Mouse (Mus musculus): ENCODE measurements around the gene Fam71d. TPM values are rescaled to one million over a fixed set of nuclear protein-coding genes. Genes with fewer than 3 reads are reported as not detected.

Gene Fam71d
- polyA plus RNA-seq, 1 experiment from 2014 or later: not detected

GRCm38 (mm10) chr12:78727723-78728122 lies 36.4 kb downstream of the Fam71d start:
- Histone ChIP-seq H3K4me3 (no peak overlapping the region), H3K27ac (no peak overlapping the region), H3K4me1 (no peaks in the 10 kb centered on the region), H3K27me3 (replicated peaks) (no peaks in the 10 kb centered on the region), H3K4me2 (no peak overlapping the region), H3K9me3 (replicated peaks) (no peaks in the 10 kb centered on the region), H3K36me3 (no peaks in the 10 kb centered on the region), H3K9ac (no peak overlapping the region)
- ATAC-seq: no peak
- WGBS (ENCODE audit: insufficient replicate concordance): 52% methylated on average over 4 of the region's 4 CpGs

GRCm38 (mm10) chr12:78739633-78740032 lies 48.3 kb downstream of the Fam71d start:
- H3K9me3 ChIP-seq (replicated peaks): no peaks in the 10 kb centered on the region
- no peaks in the 10 kb centered on the region for H3K27me3 ChIP-seq (replicated peaks)
- no peak overlapping the region for H3K4me2 ChIP-seq
- no peak overlapping the region for H3K4me3 ChIP-seq
- no peaks in the 10 kb centered on the region for H3K36me3 ChIP-seq
- H3K9ac ChIP-seq: no peak overlapping the region
- no peak for ATAC-seq
- WGBS (ENCODE audit: insufficient replicate concordance): 48% methylated on average over 2 of the region's 2 CpGs
- H3K4me1 ChIP-seq: no peaks in the 10 kb centered on the region
- no peak overlapping the region for H3K27ac ChIP-seq

GRCm38 (mm10) chr12:78740289-78740688 lies 49.0 kb downstream of the Fam71d start:
- 75% methylated on average over 2 of the region's 2 CpGs for WGBS (ENCODE audit: insufficient replicate concordance)
- H3K36me3 ChIP-seq: no peaks in the 10 kb centered on the region
- H3K9ac ChIP-seq: no peak overlapping the region
- no peak overlapping the region for H3K4me3 ChIP-seq
- H3K9me3 ChIP-seq (replicated peaks): no peaks in the 10 kb centered on the region
- no peak overlapping the region for H3K27ac ChIP-seq
- no peaks in the 10 kb centered on the region for H3K4me1 ChIP-seq
- no peak overlapping the region for H3K4me2 ChIP-seq
- no peaks in the 10 kb centered on the region; the same call in 1 of the 2 replicates for H3K27me3 ChIP-seq (replicated peaks)
- no peak for ATAC-seq

- ATAC-seq: no peak
- no peaks in the 10 kb centered on the region for H3K9me3 ChIP-seq (replicated peaks)
- no peaks in the 10 kb centered on the region; the same call in 1 of the 2 replicates for H3K27me3 ChIP-seq (replicated peaks)
- H3K4me3 ChIP-seq: no peak overlapping the region
- no peak overlapping the region for H3K9ac ChIP-seq
- peaks cover 17% of the 10 kb centered on the region for H3K4me1 ChIP-seq
- WGBS (ENCODE audit: insufficient replicate concordance): 65% methylated on average over 6 of the region's 6 CpGs
- H3K36me3 ChIP-seq: no peaks in the 10 kb centered on the region
- H3K4me2 ChIP-seq: no peak overlapping the region
- no peak overlapping the region for H3K27ac ChIP-seq
These were observed 54.9 kb downstream of the Fam71d start for GRCm38 (mm10) chr12:78746226-78746625.

- Histone ChIP-seq H3K4me1 (peaks cover 17% of the 10 kb centered on the region), H3K36me3 (no peaks in the 10 kb centered on the region), H3K9me3 (replicated peaks) (no peaks in the 10 kb centered on the region), H3K4me2 (peak overlapping the region; percentile 96), H3K4me3 (peak overlapping the region; percentile 90; the same call in 1 of the 2 replicates), H3K9ac (no peak overlapping the region), H3K27me3 (replicated peaks) (no peaks in the 10 kb centered on the region; the same call in 1 of the 2 replicates), H3K27ac (no peak overlapping the region)
- ATAC-seq: no peak
- 42% methylated on average over 1 of the region's 1 CpGs for WGBS (ENCODE audit: insufficient replicate concordance)
These were observed 56.1 kb downstream of the Fam71d start for GRCm38 (mm10) chr12:78747406-78747805.

GRCm38 (mm10) chr12:78748113-78748512 lies 56.8 kb downstream of the Fam71d start:
- no peaks in the 10 kb centered on the region for H3K9me3 ChIP-seq (replicated peaks)
- H3K27ac ChIP-seq: peak overlapping the region; percentile 33

GRCm38 (mm10) chr12:78748557-78749377 lies 57.4 kb downstream of the Fam71d start, which contains the start of gene Mpp5:
TSS of gene Mpp5 (plus strand) at chr12:78748907.
- H3K4me1 ChIP-seq: peaks cover 17% of the 10 kb centered on the region
- H3K27ac ChIP-seq: peak within 1 kb of the TSS; percentile 85
- peak; percentile 100 for ATAC-seq
- peak within 1 kb of the TSS; percentile 90 for H3K4me3 ChIP-seq
- WGBS (ENCODE audit: insufficient replicate concordance): under 1% methylated on average over 94 of the region's 98 CpGs
- peak within 1 kb of the TSS; percentile 96 for H3K4me2 ChIP-seq
- H3K36me3 ChIP-seq: no peaks in the 10 kb centered on the region
- peak within 1 kb of the TSS; percentile 88 for H3K9ac ChIP-seq
- no peaks in the 10 kb centered on the region for H3K9me3 ChIP-seq (replicated peaks)
- H3K27me3 ChIP-seq (replicated peaks): no peaks in the 10 kb centered on the region; the same call in 1 of the 2 replicates

More at GRCm38 (mm10) chr12:78748113-78748512, 56.8 kb downstream of the Fam71d start:
- Histone ChIP-seq H3K27me3 (replicated peaks) (no peaks in the 10 kb centered on the region; the same call in 1 of the 2 replicates), H3K4me3 (peak overlapping the region; percentile 90), H3K4me1 (peaks cover 17% of the 10 kb centered on the region), H3K36me3 (no peaks in the 10 kb centered on the region), H3K4me2 (peak overlapping the region; percentile 96), H3K9ac (peak overlapping the region; percentile 88)
- ATAC-seq: peak; percentile 46
- 1% methylated on average over 10 of the region's 10 CpGs for WGBS (ENCODE audit: insufficient replicate concordance)

- no peaks in the 10 kb centered on the region; the same call in 1 of the 2 replicates for H3K27me3 ChIP-seq (replicated peaks)
- peaks cover 17% of the 10 kb centered on the region for H3K4me1 ChIP-seq
- H3K4me3 ChIP-seq: peak overlapping the region; percentile 90
- peak overlapping the region; percentile 88 for H3K9ac ChIP-seq
- no peaks in the 10 kb centered on the region for H3K36me3 ChIP-seq
- WGBS (ENCODE audit: insufficient replicate concordance): 2% methylated on average over 25 of the region's 25 CpGs
- H3K27ac ChIP-seq: peak overlapping the region; percentile 85
- H3K9me3 ChIP-seq (replicated peaks): no peaks in the 10 kb centered on the region
- ATAC-seq: peak; percentile 11
- peak overlapping the region; percentile 96 for H3K4me2 ChIP-seq
These were observed 58.1 kb downstream of the Fam71d start for GRCm38 (mm10) chr12:78749378-78749801.

GRCm38 (mm10) chr12:78761979-78762378 lies 70.6 kb downstream of the Fam71d start:
- Histone ChIP-seq H3K27me3 (replicated peaks) (no peaks in the 10 kb centered on the region), H3K4me2 (no peak overlapping the region), H3K36me3 (no peaks in the 10 kb centered on the region), H3K9ac (no peak overlapping the region), H3K4me3 (no peak overlapping the region), H3K4me1 (peaks cover 3% of the 10 kb centered on the region; the same call in 1 of the 2 replicates), H3K27ac (no peak overlapping the region), H3K9me3 (replicated peaks) (no peaks in the 10 kb centered on the region)
- no peak for ATAC-seq

- H3K36me3 ChIP-seq: no peaks in the 10 kb centered on the region
- peaks cover 10% of the 10 kb centered on the region for H3K4me1 ChIP-seq
- no peak overlapping the region for H3K4me3 ChIP-seq
- H3K27me3 ChIP-seq (replicated peaks): no peaks in the 10 kb centered on the region
- H3K9me3 ChIP-seq (replicated peaks): no peaks in the 10 kb centered on the region
- no peak overlapping the region for H3K4me2 ChIP-seq
- ATAC-seq: no peak
- WGBS (ENCODE audit: insufficient replicate concordance): 66% methylated on average over 6 of the region's 6 CpGs
- no peak overlapping the region for H3K9ac ChIP-seq
- H3K27ac ChIP-seq: no peak overlapping the region
These were observed 77.8 kb downstream of the Fam71d start for GRCm38 (mm10) chr12:78769031-78769713.

GRCm38 (mm10) chr12:78773211-78773610 lies 81.9 kb downstream of the Fam71d start:
- ATAC-seq: no peak
- WGBS (ENCODE audit: insufficient replicate concordance): 29% methylated on average over 2 of the region's 2 CpGs
- Histone ChIP-seq H3K4me2 (no peak overlapping the region), H3K27ac (no peak overlapping the region), H3K27me3 (replicated peaks) (no peaks in the 10 kb centered on the region), H3K36me3 (no peaks in the 10 kb centered on the region), H3K4me3 (no peak overlapping the region), H3K4me1 (peaks cover 10% of the 10 kb centered on the region), H3K9ac (no peak overlapping the region), H3K9me3 (replicated peaks) (no peaks in the 10 kb centered on the region)

GRCm38 (mm10) chr12:78777916-78778315 lies 86.6 kb downstream of the Fam71d start:
- H3K27me3 ChIP-seq (replicated peaks): no peaks in the 10 kb centered on the region
- WGBS (ENCODE audit: insufficient replicate concordance): 67% methylated on average over 2 of the region's 2 CpGs
- no peaks in the 10 kb centered on the region for H3K9me3 ChIP-seq (replicated peaks)
- no peak for ATAC-seq
- no peak overlapping the region for H3K4me3 ChIP-seq
- peaks cover 6% of the 10 kb centered on the region for H3K4me1 ChIP-seq
- no peak overlapping the region for H3K4me2 ChIP-seq
- H3K36me3 ChIP-seq: no peaks in the 10 kb centered on the region
- no peak overlapping the region for H3K27ac ChIP-seq
- H3K9ac ChIP-seq: no peak overlapping the region

Data from liver, embryonic 12.5 days (tissue).